Mouse (Mus musculus) cortical plate, adult 2 months (tissue): ENCODE data around the gene Spryd7.

ENCODE experiments used
- CTCF ChIP-seq: fragments of 200-500 bp; IDR thresholded peaks from 2 replicates; pipeline ENCODE4 v1.5.1; 2011; ENCODE audit warnings: mild to moderate bottlenecking, control low read depth, low read length; ENCODE audit not compliant: insufficient read depth; ENCODE audit errors: extremely low read depth
- POLR2A ChIP-seq: fragments of 200-500 bp; IDR thresholded peaks from 2 replicates; pipeline ENCODE4 v1.6.1; 2011; ENCODE audit warnings: mild to moderate bottlenecking, low read length, control low read depth; ENCODE audit not compliant: insufficient read depth; ENCODE audit errors: extremely low read depth

DNA sequence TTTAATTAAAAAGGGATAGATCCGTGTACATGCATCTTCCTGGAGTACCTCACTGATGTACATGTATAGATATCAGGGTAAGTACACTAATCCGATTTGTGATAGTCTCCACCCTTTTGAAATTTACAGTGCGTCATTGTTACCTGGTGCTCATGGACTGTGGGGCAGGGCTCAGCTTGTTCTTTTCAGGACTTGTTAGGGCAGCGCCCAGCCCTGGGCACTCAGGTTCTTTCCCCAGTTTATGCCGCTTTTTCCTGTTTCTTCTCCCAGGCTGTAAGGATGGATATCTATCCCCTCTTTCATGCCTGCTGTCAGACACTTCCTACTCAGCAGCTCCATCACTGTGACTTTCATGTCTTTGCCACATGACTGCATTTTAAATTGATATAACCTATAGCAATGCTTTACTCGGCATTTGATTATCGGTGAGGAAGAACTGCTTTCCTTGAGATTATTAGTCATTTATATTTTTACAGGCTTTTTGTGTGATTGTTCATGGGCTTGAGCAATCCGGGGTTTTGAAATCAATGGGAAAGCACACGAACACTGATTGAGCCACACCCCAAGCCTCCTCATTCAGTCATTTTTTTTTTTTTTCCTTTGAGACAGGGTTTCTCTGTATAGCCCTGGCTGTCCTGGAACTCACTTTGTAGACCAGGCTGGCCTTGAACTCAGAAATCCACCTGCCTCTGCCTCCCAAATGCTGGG is 40.2 kb upstream of the Spryd7 start:
- no peak for TF ChIP-seq CTCF
- TF ChIP-seq POLR2A, result no peak
